Mouse (Mus musculus): ENCODE measurements around the gene Tnxb.

DNA sequence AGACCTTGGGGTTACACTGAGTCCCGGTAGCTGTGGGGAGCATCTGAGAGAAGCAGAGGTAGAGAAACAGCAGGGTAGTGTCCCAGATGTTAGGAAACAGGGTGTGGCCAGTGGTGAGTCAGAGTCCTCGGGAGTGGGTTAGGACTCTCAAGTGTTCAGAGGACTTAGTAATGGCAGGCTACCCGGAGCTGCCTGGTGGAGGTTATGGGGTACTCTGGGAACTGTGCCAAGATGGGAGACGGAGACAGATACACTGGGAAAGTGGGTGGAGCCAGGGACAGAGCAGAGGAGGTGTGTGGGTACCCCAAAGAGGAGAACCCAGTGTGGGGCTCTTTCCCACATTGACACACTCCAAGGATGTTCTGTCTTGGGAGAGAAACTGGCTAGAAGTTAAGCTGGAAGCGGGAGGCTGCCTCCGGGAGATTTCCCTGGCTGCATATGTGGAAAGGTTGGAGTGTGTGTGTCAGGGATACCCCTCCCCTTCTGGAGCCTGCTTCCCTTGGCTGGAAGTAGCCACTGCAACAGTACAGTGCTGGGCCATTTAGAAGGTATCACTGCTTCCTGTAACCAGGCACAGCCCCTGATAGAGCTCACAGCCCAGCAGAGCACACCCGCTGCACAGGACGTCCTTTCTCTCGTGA lies 14.0 kb downstream of the Tnxb start:
- no peak for TF ChIP-seq POLR2A (IDR thresholded peaks at IDR 0.05; ENCODE audit: borderline replicate concordance, extremely low read depth, low read depth, low read length)
- no peak for TF ChIP-seq CTCF (IDR thresholded peaks at IDR 0.05; ENCODE audit: insufficient read depth, low read length)

Measured in lung, adult 2 months (tissue).